In the genomic region with DNA sequence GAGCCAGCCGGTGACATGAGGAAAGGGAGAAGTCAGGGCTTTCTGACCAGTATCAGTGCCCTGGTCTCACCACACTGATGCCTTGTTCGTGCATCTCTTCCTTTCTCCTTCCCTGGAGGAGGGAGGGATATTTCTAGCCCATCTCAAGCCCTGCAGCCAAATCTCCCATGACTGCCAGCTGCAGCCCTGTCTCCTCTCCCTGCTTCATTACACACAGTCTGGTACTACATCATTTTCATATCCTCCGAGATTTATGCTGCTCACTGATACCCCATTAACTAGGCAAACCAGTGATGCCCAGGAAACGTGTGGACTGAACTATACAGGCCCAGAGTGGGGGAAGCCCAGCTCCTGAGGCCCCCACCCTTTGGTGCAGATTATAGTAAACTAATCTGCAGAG, we compare ENCODE assay signal across 12 mouse cellular contexts.
DNase-seq lines count a peak whose midpoint lies in the region; ATAC-seq lines count a peak whose summit lies in the region.
"Had no signal": no experiment of that assay in that cellular context is flagged by ENCODE, and none has a peak within 500 bp of the region (broad histone marks: within the 10 kb centered on the region; RNA-seq: fewer than 3 reads in every experiment).

No protein-coding gene starts in this region.

- no peaks in the 10 kb centered on the region for H3K4me1 ChIP-seq in neural tube, embryonic 11.5 days (ENCODE audit: control insufficient read depth, insufficient read depth, low read length)
- peaks cover 23% of the 10 kb centered on the region for H3K4me1 ChIP-seq in midbrain, embryonic 13.5 days (replicated peaks)

- no peak overlapping the region for H3K4me2 ChIP-seq in neural tube, embryonic 11.5 days (ENCODE audit: low read depth)
- H3K4me2 ChIP-seq in midbrain, embryonic 13.5 days (replicated peaks): no peak overlapping the region

- no peak overlapping the region for H3K4me3 ChIP-seq in neural tube, embryonic 11.5 days (ENCODE audit: low read depth, low read length)
- no peak overlapping the region for H3K4me3 ChIP-seq in midbrain, embryonic 13.5 days (replicated peaks)

- peak; percentile 29 to 36 for DNase-seq in cerebellum, postnatal 25 days
- no peak for DNase-seq in cerebellum, adult 9-10 months
- no peak for DNase-seq in neural tube, embryonic 11.5 days (ENCODE audit: low spot score)
- DNase-seq in neural tube, embryonic 10.5 days (ENCODE audit: extremely low spot score, low spot score): no peak
- no peak for DNase-seq in adrenal gland, adult (ENCODE audit: inconsistent age in 2 of 2, low spot score in 1 of 2)
- DNase-seq in testis, postnatal 10 days (ENCODE audit: low spot score): no peak
- DNase-seq: embryo, embryonic 11 days; layer of hippocampus, adult 9-11 months; thymus, adult 2 months had no signal

- WGBS in neural tube, embryonic 11.5 days: 67% methylated on average over 4 of the region's 4 CpGs
- WGBS in midbrain, embryonic 13.5 days: 48% methylated on average over 4 of the region's 4 CpGs

- H3K27ac ChIP-seq in neural tube, embryonic 11.5 days (ENCODE audit: low read depth, low read length): peak overlapping the region; percentile 24; the same call in 1 of the 2 replicates
- H3K27ac ChIP-seq in midbrain, embryonic 13.5 days: peak overlapping the region; percentile 67

- H3K27me3 ChIP-seq in neural tube, embryonic 11.5 days (ENCODE audit: control insufficient read depth, insufficient read depth, low read length): no peaks in the 10 kb centered on the region
- H3K27me3 ChIP-seq in midbrain, embryonic 13.5 days: no peaks in the 10 kb centered on the region

- H3K9me3 ChIP-seq in neural tube, embryonic 11.5 days (ENCODE audit: control insufficient read depth, low read length): no peaks in the 10 kb centered on the region
- H3K9me3 ChIP-seq in midbrain, embryonic 13.5 days: no peaks in the 10 kb centered on the region

- peak; percentile 72 for ATAC-seq in neural tube, embryonic 11.5 days (ENCODE audit: insufficient read depth, low FRiP score, low TSS enrichment)
- ATAC-seq in midbrain, embryonic 13.5 days: peak; percentile 67
- ATAC-seq in monocyte, adult 5-6 weeks (replicated peaks; ENCODE audit: insufficient number of reproducible peaks, low FRiP score, low TSS enrichment, poor library complexity, severe bottlenecking): no peak
- ATAC-seq: intestine, postnatal 0 days had no signal

- no peaks in the 10 kb centered on the region for H3K36me3 ChIP-seq in neural tube, embryonic 11.5 days (ENCODE audit: control insufficient read depth, insufficient read depth, low read length)
- no peaks in the 10 kb centered on the region for H3K36me3 ChIP-seq in midbrain, embryonic 13.5 days

- no peak overlapping the region for H3K9ac ChIP-seq in neural tube, embryonic 11.5 days (ENCODE audit: low read length)
- H3K9ac ChIP-seq in midbrain, embryonic 13.5 days (replicated peaks): no peak overlapping the region

Comparison
In these comparisons a context has a peak if more than half of its experiments do, and no peak if none do; other contexts are left out.
1. DNase-seq: peak in cerebellum, postnatal 25 days (2 of 2); none in cerebellum, adult 9-10 months (single experiment), neural tube, embryonic 11.5 days (single experiment), neural tube, embryonic 10.5 days (single experiment), adrenal gland, adult (0 of 2) and testis, postnatal 10 days (single experiment).